Mouse (Mus musculus) 3T3-L1 (cell line): ENCODE data around the gene Atp1a1.

Experiments used
- DNase-seq: peaks from one replicate; pipeline ENCODE4 v3.0.0-alpha.2; 2015; ENCODE audit warnings: low read depth, low spot score

The Atp1a1 gene

DNA sequence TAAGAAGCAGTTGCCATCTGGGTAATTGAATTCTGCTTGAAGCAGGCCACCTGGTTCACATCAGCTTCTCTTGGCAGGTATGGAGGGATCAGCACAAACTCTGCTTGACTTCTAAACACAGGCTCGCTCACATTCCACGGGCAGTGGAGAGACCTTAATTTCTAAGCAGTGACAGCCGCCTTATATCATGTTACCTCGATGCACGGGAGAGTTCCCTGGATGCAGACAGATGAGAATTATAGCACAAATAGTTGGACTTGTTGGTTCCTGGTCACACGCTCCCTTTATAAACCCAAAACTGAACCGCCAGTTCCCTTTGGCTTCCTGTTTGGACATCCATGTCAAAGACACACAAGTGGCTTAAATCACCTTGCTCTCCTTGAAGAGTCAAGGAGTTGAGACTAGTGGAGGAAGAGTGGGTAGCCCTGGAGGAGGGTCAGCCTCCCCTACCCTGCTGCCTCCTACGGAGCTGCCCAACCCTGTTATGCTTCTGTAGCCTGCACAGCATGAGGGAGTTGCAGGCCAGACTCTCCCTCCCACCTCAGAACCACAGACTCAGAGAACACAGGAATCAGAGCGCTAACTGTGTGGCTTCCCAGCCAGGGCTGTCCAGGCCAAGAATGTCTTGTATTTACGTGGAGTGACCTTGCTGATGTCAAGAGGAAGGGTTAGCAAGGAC lies 7.5 kb upstream of the Atp1a1 start:
- DNase-seq: no peak

DNA sequence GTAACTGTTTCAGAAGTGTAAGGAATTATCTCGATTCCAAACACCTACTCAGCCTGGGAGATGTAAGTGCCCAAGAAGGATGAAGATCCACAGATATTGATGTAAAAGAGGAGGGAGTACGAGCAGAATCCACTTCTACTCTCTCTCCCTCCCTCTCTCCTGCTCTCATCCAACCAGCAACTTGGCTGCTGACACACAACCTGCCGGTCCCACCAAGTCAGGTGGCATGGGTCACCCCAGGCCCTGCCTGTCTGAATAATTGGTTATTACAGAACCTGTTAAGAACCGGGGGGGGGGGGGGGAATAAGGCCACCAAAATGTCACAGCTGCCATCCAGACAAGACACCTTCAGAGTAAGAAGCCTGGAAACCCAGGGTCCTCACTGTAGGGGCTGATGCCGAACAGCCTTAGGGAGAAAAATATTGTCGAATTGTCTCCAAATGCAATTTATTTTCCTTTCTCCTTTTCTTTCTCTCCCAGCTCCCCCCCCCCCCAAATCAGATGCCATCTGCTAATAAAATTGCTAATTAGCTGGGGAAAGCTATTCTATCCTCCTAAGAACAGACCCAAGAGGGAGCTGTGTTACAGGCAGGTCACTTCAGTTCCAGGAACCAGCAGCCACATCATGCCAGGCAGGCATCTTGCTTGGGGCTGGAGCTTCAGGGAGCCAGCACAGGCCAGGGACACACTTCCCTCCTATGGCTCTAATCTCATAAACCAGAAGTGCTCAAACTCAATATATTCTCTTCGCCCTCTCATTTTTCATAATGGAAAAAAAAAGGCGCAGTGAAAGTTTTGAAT lies 6.7 kb upstream of the Atp1a1 start:
- DNase-seq: no peak

DNA sequence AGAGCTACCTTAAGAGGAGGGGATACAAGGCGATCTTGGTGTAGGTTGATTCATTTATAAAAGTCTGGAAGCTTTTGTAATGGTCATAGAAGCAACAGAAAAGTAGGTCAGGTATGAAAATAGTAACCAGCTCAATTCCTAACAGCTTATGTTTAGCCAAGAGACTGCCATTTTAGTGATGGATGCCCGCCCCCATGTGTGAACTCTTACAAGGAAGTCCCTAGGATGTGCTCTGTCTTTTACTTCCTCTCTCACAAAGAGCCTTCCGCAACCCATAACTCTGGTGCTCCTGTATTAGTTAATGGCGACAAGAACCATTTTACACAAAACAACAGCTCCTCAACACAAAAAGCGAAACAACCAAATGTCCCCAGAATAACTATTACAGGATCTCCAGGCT lies 4.8 kb upstream of the Atp1a1 start:
- DNase-seq: no peak

DNA sequence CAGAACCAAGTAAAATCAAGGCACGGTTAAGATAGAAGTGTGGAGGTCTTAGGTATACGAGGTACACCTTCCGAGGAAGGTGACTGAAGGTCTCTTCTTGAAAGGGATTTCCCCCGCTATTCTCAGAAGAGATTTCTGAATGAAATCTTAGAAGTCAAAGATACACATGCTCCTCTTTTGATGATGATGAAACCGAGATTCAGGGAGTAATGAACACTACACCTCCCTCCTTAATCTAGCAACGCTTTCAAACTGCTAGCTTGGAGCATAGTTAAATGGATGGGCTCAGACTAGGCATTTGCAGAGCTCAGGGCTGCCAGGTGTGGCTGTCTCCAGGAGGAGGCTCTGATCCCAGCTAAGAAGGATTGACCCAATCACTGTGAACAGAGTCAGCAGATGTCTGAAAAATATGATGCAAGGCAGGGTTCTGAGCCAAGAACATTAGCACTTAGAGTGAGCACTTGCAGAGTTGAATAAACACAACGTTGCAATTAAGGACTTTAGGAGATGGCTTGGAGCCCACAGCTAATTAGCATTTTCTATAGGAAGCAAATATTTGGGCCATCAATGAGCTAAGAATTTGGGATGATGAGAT lies 2.5 kb upstream of the Atp1a1 start:
- DNase-seq: no peak

DNA sequence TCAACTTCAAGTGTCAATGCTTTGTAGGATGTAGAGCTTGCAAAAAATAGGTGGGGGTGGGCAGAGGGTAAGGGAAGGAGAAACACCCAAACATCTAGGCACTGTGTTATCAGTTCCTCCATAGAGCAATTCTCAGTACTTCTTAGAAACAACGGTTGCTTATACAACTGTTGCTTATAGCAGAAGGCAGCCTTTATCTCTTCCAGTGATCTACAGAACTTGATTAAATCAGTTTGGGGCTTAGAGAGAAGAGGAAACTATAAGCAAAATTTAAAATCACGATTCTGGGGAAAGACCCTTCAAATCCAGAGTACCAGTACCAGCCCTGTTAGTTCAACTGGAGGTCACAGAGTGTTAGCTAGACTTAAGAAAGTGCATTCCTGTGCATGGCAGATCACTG lies 1.2 kb upstream of the Atp1a1 start:
- DNase-seq: no peak

DNA sequence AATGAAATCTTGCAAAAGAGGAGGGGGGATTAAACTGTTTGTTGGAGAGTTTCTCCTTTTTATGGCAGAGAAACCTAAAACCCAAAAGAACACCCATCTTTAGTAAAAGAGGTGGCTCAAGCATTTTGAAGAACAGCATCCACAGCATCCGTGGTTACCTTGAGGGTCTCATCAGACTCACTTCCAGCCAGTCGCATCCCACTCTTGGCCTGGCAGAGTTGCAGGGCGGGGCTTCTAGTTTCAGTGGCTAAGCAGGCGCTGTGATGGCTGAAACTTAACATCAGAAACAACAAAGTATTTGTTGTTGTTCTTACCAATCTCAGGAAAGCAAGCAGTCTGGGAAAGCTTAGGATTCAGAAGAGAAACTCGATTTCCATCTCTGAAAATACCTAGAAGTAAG lies 807 bp upstream of the Atp1a1 start:
- DNase-seq: no peak

DNA sequence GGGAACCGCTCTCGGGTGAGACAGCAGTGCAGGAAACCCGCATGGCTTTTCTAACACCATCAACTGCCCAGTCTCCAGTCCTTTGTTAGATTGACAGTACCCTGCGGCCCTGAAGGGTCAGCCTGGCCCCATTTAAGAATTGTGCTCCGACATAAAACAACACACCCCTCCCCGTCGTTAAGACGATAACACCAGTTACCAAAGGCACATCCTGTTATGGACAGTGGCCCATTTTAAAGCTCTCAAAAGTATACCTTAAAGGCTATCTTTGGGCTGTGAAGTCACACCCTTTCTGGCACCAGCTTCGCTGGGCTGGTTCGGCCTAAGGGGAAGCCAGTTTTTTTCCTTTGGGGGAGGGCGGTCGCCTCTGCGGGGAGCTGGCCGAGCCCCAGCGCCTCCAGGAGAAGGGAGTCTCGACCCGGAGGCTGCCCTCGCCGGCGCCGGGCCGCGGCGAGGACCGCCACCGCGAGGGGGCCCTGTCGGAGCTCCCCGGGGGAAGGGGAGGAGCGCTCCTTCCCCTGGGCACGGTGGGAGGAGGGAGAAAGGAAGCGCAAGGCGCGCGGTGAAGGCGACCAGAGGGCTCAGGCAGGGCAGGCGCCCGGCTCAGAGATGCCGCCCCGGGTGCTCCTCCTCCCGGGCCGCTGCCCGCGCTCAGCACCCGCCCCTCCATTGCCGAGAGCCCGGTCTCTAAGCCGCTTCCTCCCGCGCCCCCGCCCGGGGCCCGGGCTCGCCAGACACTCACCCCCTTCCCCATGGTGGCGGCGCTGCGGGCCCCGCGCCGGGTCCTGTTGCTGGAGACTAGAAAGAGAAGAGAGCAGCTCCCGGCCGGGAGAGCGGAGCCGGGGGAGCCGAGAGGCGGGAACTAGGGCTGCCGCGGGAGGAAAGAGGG lies 579 bp downstream of the Atp1a1 start:
- peak; percentile 85 for DNase-seq

DNA sequence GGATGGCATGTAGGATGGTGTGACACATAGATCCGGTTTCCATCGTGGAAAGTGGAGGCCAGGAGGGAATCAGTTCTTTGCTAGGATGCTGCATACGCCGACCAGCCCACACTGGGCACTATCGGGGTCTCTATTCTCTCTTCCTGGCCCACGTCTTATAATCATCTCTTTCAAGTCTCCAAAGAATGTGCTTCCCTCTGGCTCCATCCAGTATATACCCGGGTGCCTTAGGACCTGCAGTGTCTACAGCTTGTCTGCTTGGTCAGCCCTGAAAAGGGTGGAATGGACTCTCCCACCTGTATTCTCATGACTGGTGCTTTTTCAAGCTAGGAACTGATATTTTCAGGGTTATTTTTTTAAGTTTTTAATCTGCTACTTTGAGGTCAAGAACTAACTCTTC lies 1.3 kb downstream of the Atp1a1 start:
- DNase-seq: no peak

DNA sequence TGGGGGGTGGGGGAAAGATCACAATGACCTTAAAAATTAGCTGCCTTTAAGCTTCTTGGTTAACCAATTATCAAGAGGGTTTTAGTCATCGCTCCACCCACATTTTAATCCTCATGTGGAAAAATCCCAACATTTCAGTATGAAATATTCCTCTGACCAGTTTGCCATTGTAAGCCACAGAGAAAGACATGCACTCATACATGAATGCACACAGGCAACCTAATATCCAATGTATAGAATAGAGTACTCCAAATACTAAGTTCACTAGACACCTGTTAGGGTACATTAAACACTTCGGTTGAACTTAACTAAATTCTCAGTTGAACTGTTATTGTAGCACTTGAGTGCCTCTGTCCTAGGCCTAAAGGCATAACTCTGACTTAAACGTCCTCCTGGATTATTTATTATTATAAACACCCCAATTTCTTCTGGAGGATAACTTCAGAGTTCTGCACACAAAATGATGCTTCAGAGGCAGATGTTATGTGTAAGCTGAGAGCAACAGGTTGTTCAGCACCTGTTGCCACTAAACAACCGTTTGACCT lies 1.9 kb downstream of the Atp1a1 start:
- peak; percentile 35 for DNase-seq

DNA sequence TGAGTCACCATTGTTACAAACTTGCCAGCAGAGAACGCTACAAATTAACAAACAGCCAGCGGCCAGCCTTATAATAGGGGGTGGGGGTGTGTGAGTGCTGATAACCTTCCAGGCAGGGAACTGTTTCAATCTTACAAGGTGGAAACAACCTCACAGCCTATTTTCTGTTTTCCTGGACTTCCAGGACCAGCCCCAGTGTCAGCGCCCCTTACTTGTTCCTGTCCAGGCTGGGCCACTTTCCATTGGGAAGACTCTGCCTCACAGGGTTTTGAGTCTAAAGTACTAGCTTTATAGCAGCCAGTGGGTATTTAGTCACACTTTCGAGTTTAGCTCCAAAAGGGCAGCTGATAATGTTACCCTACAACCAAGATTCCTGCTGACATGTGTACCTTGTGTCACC lies 2.8 kb downstream of the Atp1a1 start:
- peak; percentile 51 for DNase-seq

DNA sequence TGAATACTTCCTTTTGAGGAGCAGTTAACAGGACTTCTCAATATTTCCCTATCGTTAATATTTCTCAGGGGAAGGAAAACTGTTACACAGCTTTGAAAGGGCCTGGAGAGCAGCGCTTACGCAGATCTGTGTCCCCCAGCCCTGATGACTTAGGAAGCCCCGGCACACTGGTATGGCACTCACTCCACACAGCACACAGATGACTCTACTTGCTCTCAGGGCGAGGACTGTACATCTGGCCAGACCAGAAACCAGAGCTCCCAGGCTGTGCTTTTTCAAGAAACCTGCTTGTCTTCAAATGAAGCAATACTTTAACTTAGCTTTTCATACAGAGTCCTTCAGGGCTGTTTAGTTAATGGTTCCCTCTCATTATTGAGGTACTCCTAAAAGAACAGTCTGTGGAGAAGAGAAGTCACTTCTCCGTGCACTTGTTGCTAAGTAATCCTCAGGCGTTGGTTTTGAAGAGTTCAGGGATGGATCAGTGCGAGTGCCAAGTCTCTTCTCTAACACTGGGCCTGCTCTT lies 3.4 kb downstream of the Atp1a1 start:
- DNase-seq: peak; percentile 42

DNA sequence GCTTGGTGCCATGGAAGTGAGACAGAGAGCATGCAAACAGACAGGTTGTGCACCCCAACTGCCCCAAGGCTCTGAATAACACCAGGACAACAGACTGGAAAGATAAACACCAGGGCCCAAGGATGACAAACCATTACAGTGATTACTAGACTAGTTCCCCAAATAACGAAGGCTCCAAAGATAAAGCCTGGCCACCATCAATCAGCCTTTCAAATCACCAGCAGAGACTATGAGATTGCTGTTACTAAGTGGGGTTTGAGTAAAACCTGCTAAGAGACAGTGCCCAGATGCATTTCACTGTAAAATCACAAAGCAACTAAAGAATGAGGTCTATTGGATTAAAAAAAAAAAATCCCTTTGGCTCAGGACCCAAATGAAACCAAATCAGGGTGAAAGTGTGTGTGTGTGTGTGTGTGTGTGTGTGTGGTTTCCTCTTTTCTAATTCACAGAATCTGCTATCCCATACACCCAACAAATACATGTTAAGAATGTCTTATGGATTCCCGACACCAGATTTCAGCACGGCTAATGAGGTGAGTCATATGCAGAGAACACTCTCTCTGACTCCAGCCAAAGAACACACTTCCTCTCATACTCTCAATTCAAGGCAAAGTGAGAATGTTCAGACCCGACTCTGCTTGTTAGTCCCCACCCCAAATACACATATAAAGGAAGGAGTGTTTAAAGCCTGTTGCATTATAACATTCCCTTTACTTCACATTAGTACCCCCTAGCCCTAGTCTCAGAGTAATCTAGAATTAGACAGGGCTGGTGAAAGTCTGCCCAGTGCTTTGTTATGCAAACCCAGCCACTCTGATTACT lies 4.4 kb downstream of the Atp1a1 start:
- DNase-seq: peak; percentile 80

DNA sequence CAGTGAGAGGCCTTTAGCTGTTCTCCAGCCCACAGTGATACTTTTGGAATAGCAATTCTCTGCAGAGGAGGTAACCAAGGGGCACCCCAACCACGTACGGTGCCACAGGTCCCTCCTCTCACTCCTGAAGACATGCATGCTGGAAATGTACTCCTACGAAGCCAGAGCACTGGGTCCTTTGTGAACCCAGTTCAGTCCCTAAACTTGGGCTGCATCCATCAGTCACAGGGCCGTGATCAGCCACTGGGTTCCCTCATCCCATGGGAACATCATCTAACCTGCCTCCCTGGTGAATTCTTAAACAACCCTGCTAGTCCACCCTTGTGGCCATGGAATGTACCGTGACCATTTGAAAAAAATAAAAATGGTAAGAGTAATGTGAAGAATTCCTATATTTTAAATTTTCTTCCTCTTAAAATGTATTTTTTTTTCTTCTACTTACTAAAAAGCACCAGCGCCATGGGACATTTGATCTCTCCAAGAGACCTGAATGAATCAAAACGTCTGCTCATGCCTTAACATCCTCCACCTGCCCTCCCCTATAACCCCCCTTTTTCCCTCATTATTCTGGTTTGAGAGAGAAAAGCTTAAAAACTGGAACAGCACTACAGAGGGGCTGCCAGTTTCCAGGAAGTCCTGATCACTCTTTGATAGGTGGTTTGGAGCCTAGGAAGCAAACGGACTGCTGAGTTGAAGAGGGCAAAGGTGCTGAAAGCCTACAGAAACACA lies 5.1 kb downstream of the Atp1a1 start:
- DNase-seq: no peak

DNA sequence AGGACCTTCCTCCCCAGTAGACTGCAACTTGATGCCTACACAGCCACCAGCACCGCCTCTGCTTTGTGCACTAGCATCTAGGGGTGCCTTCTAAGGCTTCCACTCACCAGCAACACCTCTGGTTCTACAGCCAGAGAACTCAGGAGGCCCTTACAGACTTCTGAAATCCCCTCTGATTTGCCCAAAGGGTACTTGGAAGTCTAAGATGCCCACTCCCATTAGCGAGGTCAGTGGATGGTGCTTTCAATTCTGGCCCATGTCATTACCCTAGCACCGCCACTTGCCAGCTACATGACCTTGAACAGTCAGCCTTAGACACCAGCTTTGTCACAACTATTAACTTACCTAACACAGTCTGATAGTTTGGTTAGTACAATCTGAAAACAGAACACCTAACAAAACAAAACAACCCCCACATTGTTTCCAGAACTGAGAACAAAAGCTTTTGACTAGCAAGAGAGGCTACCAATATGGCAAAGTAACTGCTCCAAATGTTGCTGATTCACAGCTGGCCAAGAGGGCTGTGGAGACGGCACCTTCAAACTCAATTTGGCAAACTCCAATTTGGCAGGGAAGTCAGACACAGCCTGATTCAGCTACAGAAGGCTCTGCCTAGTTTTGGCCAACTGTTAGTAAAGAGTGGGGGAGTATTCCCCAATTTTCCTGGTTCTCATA lies 6.1 kb downstream of the Atp1a1 start:
- DNase-seq: no peak

DNA sequence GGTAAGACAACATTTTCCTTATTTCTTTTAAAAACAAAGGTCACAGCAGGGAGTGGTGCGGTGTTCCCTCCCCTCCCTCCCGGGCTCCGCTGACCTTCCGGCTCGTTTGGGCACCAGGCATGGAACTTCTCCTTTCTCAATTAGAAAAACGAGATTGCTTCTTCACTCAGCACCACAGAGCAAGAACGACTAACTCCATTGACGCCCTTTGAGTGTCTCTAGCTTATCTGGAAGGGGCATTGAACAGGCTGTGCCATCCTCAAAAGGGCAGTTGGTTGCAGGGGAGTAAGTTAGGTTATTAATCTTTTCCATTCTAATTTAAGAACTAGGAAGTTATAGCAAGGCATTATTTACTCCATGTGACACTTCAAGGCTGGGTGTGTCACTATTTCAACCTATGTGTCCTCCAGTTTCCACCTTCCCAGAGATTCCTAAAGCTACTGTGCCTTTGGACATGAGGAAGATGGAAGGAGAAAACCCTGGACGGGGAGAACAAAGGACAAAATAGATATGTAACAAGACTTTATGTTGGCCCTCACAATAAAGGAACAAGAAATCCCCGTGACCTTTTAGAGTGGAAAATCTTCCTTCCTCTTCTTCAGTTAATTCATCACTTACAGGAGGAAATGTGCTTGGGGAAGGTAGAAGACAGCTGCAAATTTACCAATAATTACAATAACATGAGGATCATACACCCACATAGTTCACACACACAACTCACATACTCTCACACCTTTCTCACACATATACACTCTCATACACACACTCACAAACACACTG lies 7.0 kb downstream of the Atp1a1 start:
- DNase-seq: no peak

DNA sequence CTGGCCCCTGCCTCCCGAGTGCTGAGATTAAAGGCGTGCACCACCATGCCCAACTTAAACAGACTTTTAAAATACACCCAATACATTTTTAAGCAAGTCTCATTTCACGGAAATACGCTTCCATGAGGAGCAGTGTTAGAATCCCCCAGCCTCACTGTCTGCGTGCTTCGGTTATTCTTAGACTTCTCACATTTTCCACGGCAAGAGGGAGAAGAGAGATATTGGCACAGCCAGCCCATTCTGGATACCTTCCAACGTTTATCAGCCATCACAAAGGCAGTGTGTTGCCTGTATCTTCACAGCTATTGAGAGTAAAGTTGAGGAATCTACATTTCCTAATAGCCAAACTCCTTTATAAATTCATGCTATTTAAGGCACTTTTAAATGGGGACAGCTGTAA lies 7.8 kb downstream of the Atp1a1 start:
- DNase-seq: no peak

DNA sequence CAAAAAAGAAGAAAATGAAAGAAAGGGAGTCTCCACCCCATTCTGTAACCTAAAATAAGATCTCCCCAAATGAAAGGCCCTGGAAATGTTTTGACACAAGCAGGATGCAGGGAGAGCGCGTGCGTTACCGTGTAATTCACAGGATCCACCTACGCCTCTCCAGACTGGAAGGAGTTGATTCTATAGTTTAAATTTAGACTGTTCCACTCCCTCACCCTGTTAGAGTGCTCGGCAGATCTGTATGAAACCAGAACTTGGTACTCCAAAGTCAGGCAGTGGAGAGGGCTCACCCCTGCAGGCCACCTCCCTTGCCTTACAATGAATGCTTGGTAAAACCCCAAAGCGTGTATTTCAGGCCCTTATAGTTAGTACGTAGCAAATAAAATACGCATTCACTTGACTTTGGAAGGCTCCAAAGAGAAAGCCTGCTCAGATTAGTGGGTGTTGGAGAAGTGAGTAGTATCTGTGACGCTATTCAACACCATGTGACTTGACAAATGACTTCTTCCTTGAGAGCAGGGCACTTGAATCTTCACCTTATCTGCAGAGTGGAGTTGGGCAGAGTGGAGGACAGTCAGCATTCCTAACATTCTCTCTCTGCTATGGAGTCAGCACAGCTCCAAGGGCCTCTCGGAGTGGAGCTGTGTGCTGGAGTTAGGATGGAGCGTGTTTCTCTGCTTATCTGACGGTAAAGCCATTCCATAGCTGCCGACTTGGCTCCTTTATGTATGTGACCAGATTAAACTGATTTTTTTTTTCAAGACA lies 8.4 kb downstream of the Atp1a1 start:
- DNase-seq: no peak

DNA sequence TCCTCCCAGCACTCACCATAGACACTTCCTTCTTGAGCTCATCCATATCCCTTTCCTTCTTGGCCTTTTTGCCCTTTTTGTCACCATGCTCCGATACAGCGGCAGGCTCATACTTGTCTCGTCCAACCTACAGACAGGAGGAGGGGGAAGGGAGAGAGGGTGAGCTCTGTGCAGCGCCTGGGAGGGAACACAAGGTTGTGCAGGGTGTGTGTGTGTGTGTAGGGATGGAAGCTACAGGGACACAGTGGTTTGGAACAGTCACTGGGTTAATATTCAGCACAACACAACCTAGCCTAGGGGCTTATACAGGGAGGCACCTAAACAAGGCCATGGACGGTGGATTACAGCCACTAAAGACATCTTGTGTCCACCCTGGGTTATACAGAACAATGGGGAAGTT lies 9.5 kb downstream of the Atp1a1 start:
- DNase-seq: no peak
